Mouse (Mus musculus): ENCODE results near the gene Nrxn2. TPM values are rescaled to one million over a fixed set of nuclear protein-coding genes. Genes with fewer than 3 reads are reported as not detected.

Gene Nrxn2
- polyA plus RNA-seq, 1 experiment from 2014 or later = 28.1 TPM

DNA sequence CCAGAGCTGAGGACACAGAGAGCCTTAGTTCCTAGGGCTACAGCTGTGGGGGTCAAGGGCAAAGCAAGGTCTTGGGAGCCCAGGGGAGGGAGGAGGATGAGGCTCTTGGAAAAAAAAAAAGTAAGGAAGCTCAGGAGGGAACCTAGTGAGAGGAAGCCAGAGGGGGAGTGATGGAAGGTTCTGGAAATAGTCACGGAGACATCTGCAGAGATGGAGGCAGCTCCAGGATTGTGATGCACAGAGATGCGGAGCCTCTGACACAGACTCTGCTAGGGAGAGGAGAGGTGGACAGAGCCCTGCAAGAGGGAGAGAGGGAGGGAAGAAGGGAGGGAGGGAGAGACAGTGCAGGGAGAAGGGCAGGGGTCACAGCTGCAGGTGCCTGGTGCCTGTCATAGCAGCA is 92.0 kb downstream of the Nrxn2 start:
- Histone ChIP-seq H3K4me3 (replicated peaks; ENCODE audit: low read length) (no peak overlapping the region), H3K4me1 (replicated peaks; ENCODE audit: control insufficient read depth, insufficient read depth, low read length) (peaks cover 11% of the 10 kb centered on the region), H3K27ac (ENCODE audit: low read length) (no peak overlapping the region), H3K4me2 (ENCODE audit: low read length) (no peak overlapping the region), H3K9me3 (ENCODE audit: control insufficient read depth, low read length) (no peaks in the 10 kb centered on the region), H3K9ac (replicated peaks; ENCODE audit: low read depth, low read length) (no peak overlapping the region), H3K27me3 (replicated peaks; ENCODE audit: control insufficient read depth, insufficient read depth, low read length) (no peaks in the 10 kb centered on the region), H3K36me3 (ENCODE audit: control insufficient read depth, insufficient read depth) (peaks cover 1% of the 10 kb centered on the region; the same call in 1 of the 2 replicates)
- ATAC-seq = no peak
- 93% methylated on average over 2 of the region's 2 CpGs for WGBS

DNA sequence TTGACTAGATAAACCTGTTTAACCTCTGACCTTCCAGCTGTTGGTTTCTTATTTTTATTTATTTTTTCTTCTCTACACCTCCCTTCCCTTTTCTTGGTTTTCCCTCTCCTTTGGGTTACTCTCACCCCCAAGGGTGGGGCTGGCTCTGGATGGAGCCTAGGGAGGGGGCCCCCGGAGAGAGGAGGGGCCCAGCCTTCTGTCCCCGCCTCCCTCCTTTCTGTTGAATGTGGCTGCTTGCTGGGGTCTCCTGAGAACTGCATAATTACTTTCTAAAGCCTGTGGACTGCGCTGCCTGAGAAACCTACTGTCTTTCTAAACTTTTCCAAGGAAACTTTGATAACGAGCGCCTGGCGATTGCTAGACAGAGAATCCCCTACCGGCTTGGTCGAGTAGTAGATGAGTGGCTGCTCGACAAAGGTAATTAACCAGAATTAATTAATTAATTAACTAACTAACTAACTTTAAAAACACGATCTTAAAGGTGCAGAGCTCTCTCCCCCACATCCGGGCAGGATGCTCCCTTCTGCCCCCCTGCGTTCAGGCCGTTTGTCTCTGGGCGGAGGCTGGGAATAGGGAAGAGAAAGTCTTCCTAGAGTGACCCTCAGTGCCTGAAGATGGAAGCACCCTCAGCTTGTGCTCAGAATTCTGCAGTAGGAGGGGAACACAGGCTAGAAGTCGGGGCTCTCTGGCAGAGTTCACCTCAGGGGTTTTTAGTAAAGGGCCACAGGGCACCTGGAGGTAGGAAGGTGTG is 95.0 kb downstream of the Nrxn2 start:
- ATAC-seq = no peak
- Histone ChIP-seq H3K27ac (ENCODE audit: low read length) (no peak overlapping the region), H3K27me3 (replicated peaks; ENCODE audit: control insufficient read depth, insufficient read depth, low read length) (no peaks in the 10 kb centered on the region), H3K4me1 (replicated peaks; ENCODE audit: control insufficient read depth, insufficient read depth, low read length) (peaks cover 14% of the 10 kb centered on the region), H3K4me3 (replicated peaks; ENCODE audit: low read length) (no peak overlapping the region), H3K9me3 (ENCODE audit: control insufficient read depth, low read length) (no peaks in the 10 kb centered on the region), H3K36me3 (ENCODE audit: control insufficient read depth, insufficient read depth) (peaks cover 9% of the 10 kb centered on the region; the same call in 1 of the 2 replicates), H3K4me2 (ENCODE audit: low read length) (no peak overlapping the region), H3K9ac (replicated peaks; ENCODE audit: low read depth, low read length) (no peak overlapping the region)
- 9% methylated on average over 15 of the region's 15 CpGs for WGBS

- peaks cover 11% of the 10 kb centered on the region; the same call in 1 of the 2 replicates for H3K36me3 ChIP-seq (ENCODE audit: control insufficient read depth, insufficient read depth)
- H3K4me1 ChIP-seq (replicated peaks; ENCODE audit: control insufficient read depth, insufficient read depth, low read length) = peaks cover 24% of the 10 kb centered on the region
- H3K4me3 ChIP-seq (replicated peaks; ENCODE audit: low read length) = no peak overlapping the region
- no peak overlapping the region for H3K9ac ChIP-seq (replicated peaks; ENCODE audit: low read depth, low read length)
- no peaks in the 10 kb centered on the region for H3K9me3 ChIP-seq (ENCODE audit: control insufficient read depth, low read length)
- WGBS = 79% methylated on average over 6 of the region's 6 CpGs
- no peaks in the 10 kb centered on the region for H3K27me3 ChIP-seq (replicated peaks; ENCODE audit: control insufficient read depth, insufficient read depth, low read length)
- ATAC-seq = no peak
- no peak overlapping the region for H3K27ac ChIP-seq (ENCODE audit: low read length)
- H3K4me2 ChIP-seq (ENCODE audit: low read length) = no peak overlapping the region
Observed at GRCm38 (mm10) chr19:6514940-6515339, 96.4 kb downstream of the Nrxn2 start.

GRCm38 (mm10) chr19:6515448-6515847 is 96.9 kb downstream of the Nrxn2 start:
- peaks cover 11% of the 10 kb centered on the region; the same call in 1 of the 2 replicates for H3K36me3 ChIP-seq (ENCODE audit: control insufficient read depth, insufficient read depth)
- peaks cover 24% of the 10 kb centered on the region for H3K4me1 ChIP-seq (replicated peaks; ENCODE audit: control insufficient read depth, insufficient read depth, low read length)

DNA sequence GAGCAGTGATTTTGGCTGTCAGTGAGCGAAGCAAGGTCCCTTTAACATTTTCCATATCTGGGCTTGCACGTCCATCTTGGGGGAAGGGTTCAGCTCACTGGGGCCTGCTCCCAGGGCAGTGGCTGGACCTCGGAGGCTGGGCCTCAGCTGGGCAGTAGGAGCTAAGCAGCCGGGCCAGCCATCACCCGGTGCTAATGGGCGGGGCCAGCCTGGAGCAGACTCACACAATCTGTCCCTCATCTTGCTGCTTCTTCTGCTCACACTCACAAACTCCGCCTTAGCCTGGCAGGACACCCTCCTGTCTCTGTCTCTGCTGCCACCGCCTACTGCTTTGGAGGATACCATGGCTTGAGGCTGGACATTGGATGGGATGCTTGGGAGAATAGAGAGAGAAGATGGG is 97.6 kb downstream of the Nrxn2 start:
- 69% methylated on average over 8 of the region's 8 CpGs for WGBS
- Histone ChIP-seq H3K36me3 (ENCODE audit: control insufficient read depth, insufficient read depth) (peaks cover 11% of the 10 kb centered on the region; the same call in 1 of the 2 replicates), H3K4me1 (replicated peaks; ENCODE audit: control insufficient read depth, insufficient read depth, low read length) (peaks cover 24% of the 10 kb centered on the region)

More at GRCm38 (mm10) chr19:6515448-6515847, 96.9 kb downstream of the Nrxn2 start:
- no peak overlapping the region for H3K9ac ChIP-seq (replicated peaks; ENCODE audit: low read depth, low read length)
- H3K4me3 ChIP-seq (replicated peaks; ENCODE audit: low read length) = no peak overlapping the region
- no peaks in the 10 kb centered on the region for H3K27me3 ChIP-seq (replicated peaks; ENCODE audit: control insufficient read depth, insufficient read depth, low read length)
- WGBS = 72% methylated on average over 5 of the region's 5 CpGs
- H3K27ac ChIP-seq (ENCODE audit: low read length) = no peak overlapping the region
- no peak for ATAC-seq
- H3K4me2 ChIP-seq (ENCODE audit: low read length) = no peak overlapping the region
- H3K9me3 ChIP-seq (ENCODE audit: control insufficient read depth, low read length) = no peaks in the 10 kb centered on the region

DNA sequence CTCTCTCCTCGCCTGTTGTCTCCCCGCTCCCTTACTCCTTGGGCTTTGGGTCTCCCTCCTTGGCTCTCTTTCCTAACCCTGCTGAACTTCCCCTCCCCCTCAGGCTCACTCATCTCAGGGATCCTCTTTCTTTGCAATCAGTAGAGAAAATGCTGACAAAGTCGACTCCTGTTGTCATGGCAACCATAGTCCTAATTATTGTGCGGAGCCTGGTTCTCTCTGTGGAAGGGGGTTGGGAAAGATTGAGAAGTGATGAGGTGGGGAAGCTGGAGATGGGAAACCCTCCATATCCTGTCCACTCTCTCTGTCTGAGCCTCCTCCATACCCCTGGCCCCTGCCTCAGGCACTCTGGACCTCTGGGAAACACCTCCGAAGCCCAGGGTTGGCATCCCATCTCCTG is 100.1 kb downstream of the Nrxn2 start:
- peaks cover 15% of the 10 kb centered on the region; the same call in 1 of the 2 replicates for H3K36me3 ChIP-seq (ENCODE audit: control insufficient read depth, insufficient read depth)
- H3K4me1 ChIP-seq (replicated peaks; ENCODE audit: control insufficient read depth, insufficient read depth, low read length) = peaks cover 24% of the 10 kb centered on the region
- 10% methylated on average over 5 of the region's 5 CpGs for WGBS
- ATAC-seq = peak; percentile 72
- H3K9ac ChIP-seq (replicated peaks; ENCODE audit: low read depth, low read length) = no peak overlapping the region
- H3K4me3 ChIP-seq (replicated peaks; ENCODE audit: low read length) = no peak overlapping the region
- peak overlapping the region; percentile 29 for H3K4me2 ChIP-seq (ENCODE audit: low read length)
- no peaks in the 10 kb centered on the region for H3K9me3 ChIP-seq (ENCODE audit: control insufficient read depth, low read length)
- H3K27me3 ChIP-seq (replicated peaks; ENCODE audit: control insufficient read depth, insufficient read depth, low read length) = no peaks in the 10 kb centered on the region
- peak overlapping the region; percentile 83 for H3K27ac ChIP-seq (ENCODE audit: low read length)

More for the DNA sequence above, 97.6 kb downstream of the Nrxn2 start:
- ATAC-seq = no peak
- no peak overlapping the region for H3K4me2 ChIP-seq (ENCODE audit: low read length)
- no peak overlapping the region for H3K9ac ChIP-seq (replicated peaks; ENCODE audit: low read depth, low read length)
- no peaks in the 10 kb centered on the region for H3K9me3 ChIP-seq (ENCODE audit: control insufficient read depth, low read length)
- no peak overlapping the region for H3K4me3 ChIP-seq (replicated peaks; ENCODE audit: low read length)
- H3K27me3 ChIP-seq (replicated peaks; ENCODE audit: control insufficient read depth, insufficient read depth, low read length) = no peaks in the 10 kb centered on the region
- no peak overlapping the region for H3K27ac ChIP-seq (ENCODE audit: low read length)

DNA sequence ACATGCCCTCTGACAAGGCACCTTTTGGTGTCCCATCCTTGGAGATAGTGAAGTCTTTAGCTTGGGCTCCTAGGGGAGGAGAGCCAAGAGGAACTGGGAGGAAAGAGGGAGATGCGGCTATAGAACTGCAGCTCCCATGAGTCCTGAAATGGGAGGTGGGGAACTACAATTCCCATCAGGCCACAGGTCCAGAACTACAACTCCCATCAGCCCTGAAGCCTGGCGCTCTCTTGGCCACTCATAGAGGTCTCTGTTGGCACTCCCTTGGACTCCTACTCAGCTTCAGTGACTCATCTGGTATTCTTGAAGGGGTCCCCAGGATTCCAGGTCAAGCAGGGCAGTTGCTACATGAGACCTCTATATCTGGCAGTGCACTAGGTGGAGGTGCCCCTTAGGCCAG is 101.0 kb downstream of the Nrxn2 start:
- Histone ChIP-seq H3K9ac (replicated peaks; ENCODE audit: low read depth, low read length) (no peak overlapping the region), H3K27ac (ENCODE audit: low read length) (peak overlapping the region; percentile 83; the same call in 1 of the 2 replicates), H3K9me3 (ENCODE audit: control insufficient read depth, low read length) (no peaks in the 10 kb centered on the region), H3K27me3 (replicated peaks; ENCODE audit: control insufficient read depth, insufficient read depth, low read length) (no peaks in the 10 kb centered on the region), H3K4me2 (ENCODE audit: low read length) (peak overlapping the region; percentile 29), H3K4me3 (replicated peaks; ENCODE audit: low read length) (no peak overlapping the region), H3K4me1 (replicated peaks; ENCODE audit: control insufficient read depth, insufficient read depth, low read length) (peaks cover 24% of the 10 kb centered on the region), H3K36me3 (ENCODE audit: control insufficient read depth, insufficient read depth) (peaks cover 15% of the 10 kb centered on the region; the same call in 1 of the 2 replicates)
- WGBS = 59% methylated on average over 2 of the region's 2 CpGs
- peak; percentile 25; the same call in 1 of the 2 replicates for ATAC-seq

DNA sequence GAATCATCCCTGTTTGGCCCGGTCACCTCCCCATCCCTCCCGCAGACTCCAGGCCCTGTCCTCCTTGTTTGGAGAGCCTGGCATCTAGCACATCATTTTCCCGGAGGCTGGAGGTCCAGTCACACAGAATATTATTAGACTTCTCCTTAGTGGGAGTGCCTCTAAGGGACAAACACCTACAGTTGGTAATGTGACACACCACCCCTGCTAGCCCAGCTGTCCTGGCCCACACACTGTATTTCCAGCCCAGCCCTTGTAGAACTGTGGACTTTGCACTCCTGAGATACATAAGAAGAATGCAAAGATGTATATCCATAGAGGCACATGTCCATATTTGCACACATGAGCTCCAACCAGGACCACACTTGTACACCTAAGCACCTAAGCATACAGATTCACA is 103.1 kb downstream of the Nrxn2 start:
- ATAC-seq = no peak
- no peak overlapping the region for H3K4me3 ChIP-seq (replicated peaks; ENCODE audit: low read length)
- H3K4me2 ChIP-seq (ENCODE audit: low read length) = no peak overlapping the region
- H3K4me1 ChIP-seq (replicated peaks; ENCODE audit: control insufficient read depth, insufficient read depth, low read length) = peaks cover 24% of the 10 kb centered on the region
- H3K9me3 ChIP-seq (ENCODE audit: control insufficient read depth, low read length) = no peaks in the 10 kb centered on the region
- 92% methylated on average over 3 of the region's 3 CpGs for WGBS
- H3K27ac ChIP-seq (ENCODE audit: low read length) = no peak overlapping the region
- no peak overlapping the region for H3K9ac ChIP-seq (replicated peaks; ENCODE audit: low read depth, low read length)
- no peaks in the 10 kb centered on the region for H3K27me3 ChIP-seq (replicated peaks; ENCODE audit: control insufficient read depth, insufficient read depth, low read length)
- peaks cover 17% of the 10 kb centered on the region; the same call in 1 of the 2 replicates for H3K36me3 ChIP-seq (ENCODE audit: control insufficient read depth, insufficient read depth)

- H3K4me2 ChIP-seq (ENCODE audit: low read length) = no peak overlapping the region
- H3K9ac ChIP-seq (replicated peaks; ENCODE audit: low read depth, low read length) = no peak overlapping the region
- no peak overlapping the region for H3K27ac ChIP-seq (ENCODE audit: low read length)
- no peaks in the 10 kb centered on the region for H3K9me3 ChIP-seq (ENCODE audit: control insufficient read depth, low read length)
- peaks cover 13% of the 10 kb centered on the region; the same call in 1 of the 2 replicates for H3K36me3 ChIP-seq (ENCODE audit: control insufficient read depth, insufficient read depth)
- WGBS = 93% methylated on average over 14 of the region's 14 CpGs
- no peak for ATAC-seq
- no peak overlapping the region for H3K4me3 ChIP-seq (replicated peaks; ENCODE audit: low read length)
- no peaks in the 10 kb centered on the region for H3K27me3 ChIP-seq (replicated peaks; ENCODE audit: control insufficient read depth, insufficient read depth, low read length)
- peaks cover 23% of the 10 kb centered on the region for H3K4me1 ChIP-seq (replicated peaks; ENCODE audit: control insufficient read depth, insufficient read depth, low read length)
Observed at GRCm38 (mm10) chr19:6522289-6522688, 103.8 kb downstream of the Nrxn2 start.
